Mouse (Mus musculus): ENCODE measurements around the gene Dtl. TPM values are rescaled to one million over a fixed set of nuclear protein-coding genes. Genes with fewer than 3 reads are reported as not detected.

Gene Dtl
- polyA plus RNA-seq, 1 experiment from 2014 or later = 6.1 TPM

DNA sequence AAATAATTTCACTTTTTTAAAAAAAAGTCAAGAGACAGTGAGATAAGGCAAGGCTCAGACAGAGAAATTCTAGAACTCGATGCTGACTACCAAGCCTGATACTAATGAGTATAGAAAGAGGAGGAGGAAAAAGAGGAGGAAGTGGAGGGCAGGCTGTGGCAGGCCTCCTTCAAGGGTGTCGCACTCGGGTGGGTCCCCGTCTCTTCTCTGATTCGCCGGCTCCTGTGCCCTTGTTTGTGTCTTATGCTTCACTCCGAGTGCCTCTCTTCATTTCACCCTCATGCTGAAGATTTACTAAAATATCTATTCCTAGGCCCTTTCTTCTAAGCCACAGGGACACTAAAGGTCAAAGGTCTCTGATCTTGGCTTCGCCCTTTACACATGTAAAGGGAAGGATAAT lies 63.8 kb downstream of the Dtl start:
- ATAC-seq = no peak
- no peak for TF ChIP-seq CTCF (IDR thresholded peaks at IDR 0.05; ENCODE audit: low read depth)

DNA sequence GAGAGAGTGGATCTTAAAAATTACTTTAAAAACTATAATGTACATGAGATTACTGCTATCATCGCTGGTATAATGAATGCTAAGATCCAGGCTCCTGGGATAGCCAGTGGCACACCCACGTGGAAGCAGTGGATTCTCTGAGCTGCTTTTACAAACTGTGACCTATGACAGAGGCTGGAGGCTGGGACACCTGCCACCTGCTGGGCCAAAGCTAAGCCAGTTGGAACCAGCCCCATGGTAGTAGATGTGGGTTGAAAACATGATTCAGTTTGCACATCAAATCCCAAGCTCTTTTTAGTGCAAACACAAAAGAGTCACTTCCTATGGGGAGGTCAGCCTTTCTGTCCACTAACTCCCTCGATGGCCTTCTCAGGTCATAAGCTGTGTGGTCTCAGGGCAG lies 65.5 kb downstream of the Dtl start:
- Histone ChIP-seq H3K4me2 (replicated peaks; ENCODE audit: low read depth) (no peak overlapping the region), H3K27me3 (replicated peaks; ENCODE audit: control insufficient read depth, insufficient read depth, low read length) (no peaks in the 10 kb centered on the region), H3K4me3 (ENCODE audit: low read depth, low read length) (no peak overlapping the region), H3K9me3 (ENCODE audit: control insufficient read depth) (no peaks in the 10 kb centered on the region), H3K9ac (ENCODE audit: low read depth, low read length) (no peak overlapping the region), H3K27ac (ENCODE audit: low read depth, low read length) (no peak overlapping the region), H3K4me1 (replicated peaks; ENCODE audit: control insufficient read depth, insufficient read depth, low read length) (0 out of 2 replicates have a peak, but pooled peaks cover 5% of the 10 kb centered on the region), H3K36me3 (ENCODE audit: control insufficient read depth, insufficient read depth) (no peaks in the 10 kb centered on the region)
- TF ChIP-seq CTCF (IDR thresholded peaks at IDR 0.05; ENCODE audit: low read depth) = peak; percentile 28; the same call in 1 of the 2 replicates
- no peak for ATAC-seq
- 72% methylated on average over 3 of the region's 3 CpGs for WGBS

More for the DNA sequence above, 63.8 kb downstream of the Dtl start:
- Histone ChIP-seq H3K36me3 (ENCODE audit: control insufficient read depth, insufficient read depth) (no peaks in the 10 kb centered on the region), H3K4me2 (replicated peaks; ENCODE audit: low read depth) (no peak overlapping the region), H3K9me3 (ENCODE audit: control insufficient read depth) (no peaks in the 10 kb centered on the region), H3K4me3 (ENCODE audit: low read depth, low read length) (no peak overlapping the region), H3K9ac (ENCODE audit: low read depth, low read length) (no peak overlapping the region), H3K27me3 (replicated peaks; ENCODE audit: control insufficient read depth, insufficient read depth, low read length) (no peaks in the 10 kb centered on the region), H3K4me1 (replicated peaks; ENCODE audit: control insufficient read depth, insufficient read depth, low read length) (0 out of 2 replicates have a peak, but pooled peaks cover 5% of the 10 kb centered on the region), H3K27ac (ENCODE audit: low read depth, low read length) (no peak overlapping the region)
- 82% methylated on average over 8 of the region's 8 CpGs for WGBS

GRCm38 (mm10) chr1:191509131-191509530 lies 66.2 kb downstream of the Dtl start:
- no peaks in the 10 kb centered on the region for H3K36me3 ChIP-seq (ENCODE audit: control insufficient read depth, insufficient read depth)
- 83% methylated on average over 6 of the region's 6 CpGs for WGBS
- no peak for TF ChIP-seq CTCF (IDR thresholded peaks at IDR 0.05; ENCODE audit: low read depth)
- H3K27ac ChIP-seq (ENCODE audit: low read depth, low read length) = no peak overlapping the region
- H3K4me3 ChIP-seq (ENCODE audit: low read depth, low read length) = no peak overlapping the region
- no peak overlapping the region for H3K4me2 ChIP-seq (replicated peaks; ENCODE audit: low read depth)
- H3K9ac ChIP-seq (ENCODE audit: low read depth, low read length) = no peak overlapping the region
- no peaks in the 10 kb centered on the region for H3K9me3 ChIP-seq (ENCODE audit: control insufficient read depth)
- no peak for ATAC-seq
- 0 out of 2 replicates have a peak, but pooled peaks cover 5% of the 10 kb centered on the region for H3K4me1 ChIP-seq (replicated peaks; ENCODE audit: control insufficient read depth, insufficient read depth, low read length)
- no peaks in the 10 kb centered on the region for H3K27me3 ChIP-seq (replicated peaks; ENCODE audit: control insufficient read depth, insufficient read depth, low read length)

DNA sequence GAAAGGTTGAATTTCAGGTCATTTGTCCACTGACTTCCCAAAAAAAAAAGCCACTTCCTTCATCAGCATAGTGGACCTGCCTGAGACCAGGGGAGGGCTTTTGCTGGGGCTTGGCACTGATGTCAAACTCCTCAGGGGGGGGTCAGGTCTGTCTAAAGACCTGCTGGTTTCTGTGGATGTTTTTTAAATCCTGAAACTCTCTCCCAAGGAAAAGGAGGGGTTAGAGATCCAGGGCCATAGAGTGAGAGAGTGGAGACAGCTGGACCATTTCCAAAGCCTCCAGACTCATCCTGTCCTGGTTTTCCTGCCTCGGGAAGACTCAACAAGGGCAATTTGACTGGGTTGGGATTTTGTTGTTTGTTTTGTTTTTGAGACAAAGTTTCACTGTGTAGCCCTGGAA lies 68.6 kb downstream of the Dtl start:
- Histone ChIP-seq H3K36me3 (ENCODE audit: control insufficient read depth, insufficient read depth) (no peaks in the 10 kb centered on the region), H3K4me2 (replicated peaks; ENCODE audit: low read depth) (no peak overlapping the region), H3K27me3 (replicated peaks; ENCODE audit: control insufficient read depth, insufficient read depth, low read length) (no peaks in the 10 kb centered on the region), H3K4me1 (replicated peaks; ENCODE audit: control insufficient read depth, insufficient read depth, low read length) (0 out of 2 replicates have a peak, but pooled peaks cover 3% of the 10 kb centered on the region), H3K9ac (ENCODE audit: low read depth, low read length) (no peak overlapping the region), H3K4me3 (ENCODE audit: low read depth, low read length) (no peak overlapping the region), H3K9me3 (ENCODE audit: control insufficient read depth) (no peaks in the 10 kb centered on the region), H3K27ac (ENCODE audit: low read depth, low read length) (no peak overlapping the region)
- TF ChIP-seq CTCF (IDR thresholded peaks at IDR 0.05; ENCODE audit: low read depth) = no peak
- ATAC-seq = no peak
- 27% methylated on average over 1 of the region's 1 CpGs for WGBS

- TF ChIP-seq CTCF (IDR thresholded peaks at IDR 0.05; ENCODE audit: low read depth) = no peak
- H3K9ac ChIP-seq (ENCODE audit: low read depth, low read length) = no peak overlapping the region
- no peaks in the 10 kb centered on the region for H3K36me3 ChIP-seq (ENCODE audit: control insufficient read depth, insufficient read depth)
- H3K9me3 ChIP-seq (ENCODE audit: control insufficient read depth) = no peaks in the 10 kb centered on the region
- H3K27ac ChIP-seq (ENCODE audit: low read depth, low read length) = no peak overlapping the region
- H3K27me3 ChIP-seq (replicated peaks; ENCODE audit: control insufficient read depth, insufficient read depth, low read length) = no peaks in the 10 kb centered on the region
- H3K4me3 ChIP-seq (ENCODE audit: low read depth, low read length) = no peak overlapping the region
- H3K4me1 ChIP-seq (replicated peaks; ENCODE audit: control insufficient read depth, insufficient read depth, low read length) = peaks cover 6% of the 10 kb centered on the region; the same call in 1 of the 2 replicates
- H3K4me2 ChIP-seq (replicated peaks; ENCODE audit: low read depth) = no peak overlapping the region
- no peak for ATAC-seq
- 93% methylated on average over 6 of the region's 6 CpGs for WGBS
These were observed 75.7 kb downstream of the Dtl start for GRCm38 (mm10) chr1:191499666-191500065.

- H3K4me3 ChIP-seq (ENCODE audit: low read depth, low read length) = no peak overlapping the region
- H3K36me3 ChIP-seq (ENCODE audit: control insufficient read depth, insufficient read depth) = no peaks in the 10 kb centered on the region
- peak overlapping the region; percentile 50 for H3K27ac ChIP-seq (ENCODE audit: low read depth, low read length)
- 49% methylated on average over 14 of the region's 14 CpGs for WGBS
- H3K9me3 ChIP-seq (ENCODE audit: control insufficient read depth) = no peaks in the 10 kb centered on the region
- no peak overlapping the region for H3K9ac ChIP-seq (ENCODE audit: low read depth, low read length)
- peaks cover 10% of the 10 kb centered on the region; the same call in 1 of the 2 replicates for H3K4me1 ChIP-seq (replicated peaks; ENCODE audit: control insufficient read depth, insufficient read depth, low read length)
- TF ChIP-seq CTCF (IDR thresholded peaks at IDR 0.05; ENCODE audit: low read depth) = no peak
- H3K27me3 ChIP-seq (replicated peaks; ENCODE audit: control insufficient read depth, insufficient read depth, low read length) = no peaks in the 10 kb centered on the region
- H3K4me2 ChIP-seq (replicated peaks; ENCODE audit: low read depth) = no peak overlapping the region; the same call in 1 of the 2 replicates
- peak; percentile 75 for ATAC-seq
These were observed 76.9 kb downstream of the Dtl start for GRCm38 (mm10) chr1:191498271-191498955.
